Mouse (Mus musculus): ENCODE measurements at regions not wholly inside any gene's neighbourhood (a gene's known extent, or its start where the extent isn't known, plus 50 kb on each side); places are given as distances from the start of the nearest gene placed in this dataset.
A peak's percentile ranks its signal among the peaks of the same experiment; 100 is the strongest.

- no peak for DNase-seq
These were observed 2444.8 kb upstream of the Gm12353 start for GRCm38 (mm10) chr4:17160500-17160899.

- DNase-seq = no peak
These were observed 2441.7 kb upstream of the Gm12353 start for GRCm38 (mm10) chr4:17163581-17163980.

GRCm38 (mm10) chr4:17208746-17209145 is 2396.5 kb upstream of the Gm12353 start:
- DNase-seq = no peak

GRCm38 (mm10) chr4:17239853-17240252 is 2365.4 kb upstream of the Gm12353 start:
- DNase-seq = peak; percentile 13

- peak; percentile 4 for DNase-seq
These were observed 2364.9 kb upstream of the Gm12353 start for GRCm38 (mm10) chr4:17240314-17240713.

GRCm38 (mm10) chr4:17259143-17259542 is 2346.1 kb upstream of the Gm12353 start:
- no peak for DNase-seq

- no peak for DNase-seq
These were observed 2343.5 kb upstream of the Gm12353 start for GRCm38 (mm10) chr4:17261704-17262103.

- DNase-seq = no peak
These were observed 2306.1 kb upstream of the Gm12353 start for GRCm38 (mm10) chr4:17299131-17299530.

- no peak for DNase-seq
These were observed 2286.2 kb upstream of the Gm12353 start for GRCm38 (mm10) chr4:17319061-17319460.

- DNase-seq = no peak
These were observed 2257.2 kb upstream of the Gm12353 start for GRCm38 (mm10) chr4:17348026-17348425.

- DNase-seq = peak; percentile 1
These were observed 2244.5 kb upstream of the Gm12353 start for GRCm38 (mm10) chr4:17360796-17361195.

Data from embryo, embryonic 11 days (tissue).